Mouse (Mus musculus): ENCODE data around the gene Mrps26. TPM values are rescaled to one million over a fixed set of nuclear protein-coding genes. Genes with fewer than 3 reads are reported as not detected.

Gene Mrps26
- total and polyA plus RNA-seq, 2 experiments from 2014 or later, result 46.2 to 113 TPM

GRCm38 (mm10) chr2:130554841-130555240, 8.7 kb upstream of the Mrps26 start:
- no peak for ATAC-seq
- TF ChIP-seq CTCF (IDR thresholded peaks at IDR 0.05; ENCODE audit: low read depth), result no peak
- no peak overlapping the region for H3K4me3 ChIP-seq (ENCODE audit: low read depth, low read length)
- no peak overlapping the region for H3K4me2 ChIP-seq (ENCODE audit: low read depth)
- no peak overlapping the region for H3K27ac ChIP-seq (ENCODE audit: low read depth, low read length)
- H3K9me3 ChIP-seq (ENCODE audit: low read length), result no peaks in the 10 kb centered on the region
- 93% methylated on average over 7 of the region's 7 CpGs for WGBS
- peaks cover 76% of the 10 kb centered on the region for H3K36me3 ChIP-seq (ENCODE audit: insufficient read depth)
- H3K4me1 ChIP-seq (ENCODE audit: insufficient read depth), result no peaks in the 10 kb centered on the region
- no peak overlapping the region for H3K9ac ChIP-seq
- DNase-seq, result no peak
- no peaks in the 10 kb centered on the region for H3K27me3 ChIP-seq (ENCODE audit: insufficient read depth, low read length)

- H3K4me3 ChIP-seq (ENCODE audit: low read depth, low read length), result no peak overlapping the region
- no peaks in the 10 kb centered on the region for H3K4me1 ChIP-seq (ENCODE audit: insufficient read depth)
- H3K4me2 ChIP-seq (ENCODE audit: low read depth), result no peak overlapping the region
- no peaks in the 10 kb centered on the region for H3K27me3 ChIP-seq (ENCODE audit: insufficient read depth, low read length)
- WGBS, result 85% methylated on average over 1 of the region's 1 CpGs
- DNase-seq (no peak), ATAC-seq (no peak)
- H3K36me3 ChIP-seq (ENCODE audit: insufficient read depth), result peaks cover 64% of the 10 kb centered on the region
- no peak for TF ChIP-seq CTCF (IDR thresholded peaks at IDR 0.05; ENCODE audit: low read depth)
- no peak overlapping the region for H3K9ac ChIP-seq
- no peak overlapping the region for H3K27ac ChIP-seq (ENCODE audit: low read depth, low read length)
- H3K9me3 ChIP-seq (ENCODE audit: low read length), result no peaks in the 10 kb centered on the region
These were observed 7.2 kb upstream of the Mrps26 start for GRCm38 (mm10) chr2:130556292-130556691.

- Histone ChIP-seq H3K9ac (no peak overlapping the region), H3K4me3 (ENCODE audit: low read depth, low read length) (no peak overlapping the region), H3K27me3 (ENCODE audit: insufficient read depth, low read length) (no peaks in the 10 kb centered on the region), H3K27ac (ENCODE audit: low read depth, low read length) (no peak overlapping the region), H3K36me3 (ENCODE audit: insufficient read depth) (peaks cover 52% of the 10 kb centered on the region), H3K4me1 (ENCODE audit: insufficient read depth) (no peaks in the 10 kb centered on the region), H3K4me2 (ENCODE audit: low read depth) (no peak overlapping the region), H3K9me3 (ENCODE audit: low read length) (no peaks in the 10 kb centered on the region)
- TF ChIP-seq CTCF (IDR thresholded peaks at IDR 0.05; ENCODE audit: low read depth), result no peak
- DNase-seq (no peak), ATAC-seq (no peak)
- 99% methylated on average over 2 of the region's 2 CpGs for WGBS
These were observed 6.1 kb upstream of the Mrps26 start for GRCm38 (mm10) chr2:130557462-130557861.

GRCm38 (mm10) chr2:130558015-130558414, 5.5 kb upstream of the Mrps26 start:
- no peak for DNase-seq
- Histone ChIP-seq H3K27ac (ENCODE audit: low read depth, low read length) (no peak overlapping the region), H3K9ac (no peak overlapping the region), H3K9me3 (ENCODE audit: low read length) (no peaks in the 10 kb centered on the region), H3K4me1 (ENCODE audit: insufficient read depth) (no peaks in the 10 kb centered on the region), H3K4me3 (ENCODE audit: low read depth, low read length) (no peak overlapping the region), H3K36me3 (ENCODE audit: insufficient read depth) (peaks cover 48% of the 10 kb centered on the region), H3K4me2 (ENCODE audit: low read depth) (no peak overlapping the region), H3K27me3 (ENCODE audit: insufficient read depth, low read length) (no peaks in the 10 kb centered on the region)
- TF ChIP-seq CTCF (IDR thresholded peaks at IDR 0.05; ENCODE audit: low read depth), result no peak; the same call in none of the 2 replicates
- no peak for ATAC-seq
- 76% methylated on average over 2 of the region's 2 CpGs for WGBS

GRCm38 (mm10) chr2:130564063-130564462, 521 bp downstream of the Mrps26 start:
- WGBS, result under 1% methylated on average over 23 of the region's 23 CpGs
- DNase-seq (no peak), ATAC-seq (no peak; the same call in none of the 2 replicates)
- Histone ChIP-seq H3K4me3 (ENCODE audit: low read depth, low read length) (peak overlapping the region; percentile 82), H3K27me3 (ENCODE audit: insufficient read depth, low read length) (no peaks in the 10 kb centered on the region), H3K36me3 (ENCODE audit: insufficient read depth) (peaks cover 18% of the 10 kb centered on the region), H3K9ac (peak overlapping the region; percentile 90), H3K4me1 (ENCODE audit: insufficient read depth) (peaks cover 7% of the 10 kb centered on the region), H3K9me3 (ENCODE audit: low read length) (no peaks in the 10 kb centered on the region), H3K4me2 (ENCODE audit: low read depth) (peak overlapping the region; percentile 84), H3K27ac (ENCODE audit: low read depth, low read length) (peak overlapping the region; percentile 45; the same call in 1 of the 2 replicates)
- no peak for TF ChIP-seq CTCF (IDR thresholded peaks at IDR 0.05; ENCODE audit: low read depth)

- peak overlapping the region; percentile 84 for H3K4me2 ChIP-seq (ENCODE audit: low read depth)
- no peaks in the 10 kb centered on the region for H3K9me3 ChIP-seq (ENCODE audit: low read length)
- no peak for ATAC-seq
- no peak for TF ChIP-seq CTCF (IDR thresholded peaks at IDR 0.05; ENCODE audit: low read depth)
- H3K27ac ChIP-seq (ENCODE audit: low read depth, low read length), result no peak overlapping the region
- H3K9ac ChIP-seq, result no peak overlapping the region
- H3K4me1 ChIP-seq (ENCODE audit: insufficient read depth), result peaks cover 7% of the 10 kb centered on the region
- WGBS, result 82% methylated on average over 8 of the region's 8 CpGs
- H3K36me3 ChIP-seq (ENCODE audit: insufficient read depth), result peaks cover 18% of the 10 kb centered on the region
- H3K4me3 ChIP-seq (ENCODE audit: low read depth, low read length), result no peak overlapping the region
- no peaks in the 10 kb centered on the region for H3K27me3 ChIP-seq (ENCODE audit: insufficient read depth, low read length)
- DNase-seq, result no peak
These were observed 1.4 kb downstream of the Mrps26 start for GRCm38 (mm10) chr2:130564983-130565382.

GRCm38 (mm10) chr2:130568921-130569320, 5.4 kb downstream of the Mrps26 start:
- Histone ChIP-seq H3K27ac (ENCODE audit: low read depth, low read length) (no peak overlapping the region), H3K9ac (no peak overlapping the region), H3K4me2 (ENCODE audit: low read depth) (no peak overlapping the region), H3K27me3 (ENCODE audit: insufficient read depth, low read length) (no peaks in the 10 kb centered on the region), H3K36me3 (ENCODE audit: insufficient read depth) (peaks cover 18% of the 10 kb centered on the region), H3K4me3 (ENCODE audit: low read depth, low read length) (no peak overlapping the region), H3K9me3 (ENCODE audit: low read length) (no peaks in the 10 kb centered on the region), H3K4me1 (ENCODE audit: insufficient read depth) (peaks cover 7% of the 10 kb centered on the region)
- 72% methylated on average over 4 of the region's 4 CpGs for WGBS
- DNase-seq, result no peak
- no peak for TF ChIP-seq CTCF (IDR thresholded peaks at IDR 0.05; ENCODE audit: low read depth)
- no peak for ATAC-seq

All from forebrain, postnatal 0 days (tissue).